Mouse (Mus musculus) liver, embryonic 14.5 days (tissue): ENCODE data around the gene Iqce.

Experiments used
- CTCF ChIP-seq: IDR thresholded peaks from 2 replicates; pipeline ENCODE4 v1.5.1; 2016; ENCODE audit warnings: antibody characterized with exemption, low read depth, control low read depth
- EP300 ChIP-seq: IDR thresholded peaks from 2 replicates; pipeline ENCODE4 v1.6.1; 2016; ENCODE audit warnings: antibody characterized with exemption, low read depth

GRCm38 (mm10) chr5:140682113-140682512 is 20.1 kb downstream of the Iqce start:
- TF ChIP-seq CTCF (no peak), EP300 (no peak)
